Mouse (Mus musculus): Measurements from ENCODE around the gene Fgf18. TPM values are rescaled to one million over a fixed set of nuclear protein-coding genes. Genes with fewer than 3 reads are reported as not detected.
A peak's percentile ranks its signal among the peaks of the same experiment; 100 is the strongest.

Fgf18 gene
- total RNA-seq, 4 experiments from 2014 or later, result 2.2 to 3.9 (median 3.0) TPM

DNA sequence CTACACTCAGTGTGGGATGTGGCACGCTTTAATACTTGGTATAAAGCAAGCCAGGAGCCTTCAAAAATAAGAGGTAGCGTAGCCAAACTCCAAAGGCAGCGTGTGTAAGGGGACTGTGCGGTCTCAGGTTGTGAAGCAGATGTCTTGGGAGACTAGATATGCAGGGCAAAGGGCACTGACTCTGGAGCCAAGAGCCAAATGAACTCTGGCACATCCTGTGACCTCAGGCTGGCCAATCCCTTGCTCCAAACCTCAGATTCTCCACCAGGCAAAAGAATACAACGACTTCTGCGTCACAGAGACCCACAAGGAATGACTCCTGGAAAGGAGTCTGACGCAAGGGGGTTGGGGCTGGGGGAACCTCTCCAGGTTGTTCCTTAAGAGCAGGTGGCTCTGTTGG is 28.1 kb downstream of the Fgf18 start:
- DNase-seq (ENCODE audit: low spot score in 2 of 2), result no peak

DNA sequence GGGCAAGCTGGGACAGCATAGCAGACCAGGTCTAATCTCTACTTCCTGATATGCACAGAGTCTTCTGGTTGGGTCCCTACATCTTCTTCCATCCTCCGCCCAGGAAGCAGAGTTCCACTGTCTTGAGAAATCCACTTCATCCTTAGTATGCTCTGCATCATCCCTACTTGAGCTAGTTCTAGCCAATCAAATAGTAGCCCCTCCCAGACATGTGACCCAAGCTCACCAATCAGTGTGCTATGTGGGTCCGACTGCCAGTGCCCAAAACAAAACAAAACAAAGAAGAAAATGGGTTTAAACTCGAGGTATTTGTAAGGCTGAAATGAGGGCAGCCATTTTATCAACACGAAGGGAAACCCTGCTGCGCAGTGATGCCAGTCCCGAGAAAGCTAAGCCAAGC is 28.7 kb downstream of the Fgf18 start:
- DNase-seq (ENCODE audit: low spot score in 2 of 2), result no peak

DNA sequence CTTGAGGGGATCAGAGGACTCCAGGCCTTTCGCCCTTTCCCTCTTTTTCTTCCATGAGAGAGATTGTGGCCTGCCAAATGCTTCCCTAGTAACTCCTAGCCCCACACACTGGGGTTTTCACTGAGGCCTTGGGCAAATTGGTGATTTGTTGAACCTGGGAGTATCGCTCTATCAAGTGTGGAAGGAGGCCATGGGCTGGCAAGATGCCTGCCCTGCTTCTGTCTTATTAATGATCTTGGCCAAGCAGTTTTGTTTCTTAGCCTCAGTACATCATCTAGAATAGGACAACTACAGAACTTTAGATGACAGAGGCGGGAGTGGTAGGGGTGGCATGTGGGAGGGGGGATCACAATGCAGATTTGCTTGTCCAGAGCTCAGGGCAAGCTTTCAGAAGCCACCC is 31.4 kb downstream of the Fgf18 start:
- DNase-seq (ENCODE audit: low spot score in 2 of 2), result no peak

DNA sequence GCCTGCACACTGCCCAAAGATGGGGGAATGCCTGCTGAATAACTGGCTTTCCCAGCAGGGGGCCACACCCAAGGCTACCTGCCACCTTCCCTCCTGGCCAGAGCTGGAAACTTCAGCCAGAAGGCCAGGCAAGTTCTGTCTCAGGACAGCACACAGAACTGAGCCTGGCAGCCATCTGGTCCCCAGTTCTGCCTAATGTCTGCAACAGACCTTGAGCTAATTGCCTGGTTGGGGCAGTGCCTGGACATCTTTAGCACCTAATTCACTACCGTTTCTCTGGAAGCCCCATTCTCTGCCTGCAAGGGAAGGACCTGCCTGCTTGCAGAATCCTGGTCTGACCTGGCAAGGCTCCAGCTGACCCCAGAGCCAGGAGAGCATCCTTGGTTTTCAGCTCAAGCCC is 34.8 kb downstream of the Fgf18 start:
- no peak for DNase-seq (ENCODE audit: low spot score in 2 of 2)

DNA sequence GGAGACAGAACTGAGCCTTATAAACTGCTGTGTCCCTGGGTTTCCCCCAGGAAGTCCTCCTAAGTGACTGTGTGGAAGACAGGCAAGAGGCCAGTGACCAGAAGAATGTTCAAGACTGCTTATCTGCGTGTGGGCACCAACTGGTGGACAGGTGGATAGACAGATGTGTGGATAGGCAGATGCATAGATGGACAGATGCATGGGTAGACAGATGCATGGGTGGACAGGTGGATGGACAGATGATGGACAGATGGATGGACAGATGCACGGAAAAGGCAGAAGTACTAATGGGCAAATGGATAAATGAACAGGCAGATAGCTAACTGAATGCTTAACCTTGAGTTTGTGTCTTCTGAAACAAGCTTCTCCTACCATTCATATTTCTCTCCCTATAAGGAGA is 37.1 kb downstream of the Fgf18 start:
- no peak for DNase-seq (ENCODE audit: low spot score in 2 of 2)

DNA sequence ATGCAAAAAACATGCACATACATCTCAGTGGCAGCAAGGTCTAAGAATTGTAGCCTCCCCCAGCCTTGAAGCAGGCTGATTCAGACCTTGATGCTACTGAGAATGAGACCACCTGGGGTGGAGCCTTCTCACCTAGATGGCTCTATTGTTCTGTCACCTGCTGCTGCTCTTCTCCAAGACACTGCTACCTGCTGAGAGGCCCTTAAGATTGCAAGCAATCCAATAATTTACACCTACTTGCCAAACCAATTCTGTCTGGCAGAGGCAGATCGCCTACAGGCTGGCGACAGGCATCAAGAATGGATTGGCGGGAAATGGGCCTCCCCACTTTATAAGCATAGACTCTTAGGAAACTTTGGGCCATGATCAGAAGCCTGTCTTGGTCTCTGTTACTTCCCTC is 39.7 kb downstream of the Fgf18 start:
- no peak for DNase-seq (ENCODE audit: low spot score in 2 of 2)

DNA sequence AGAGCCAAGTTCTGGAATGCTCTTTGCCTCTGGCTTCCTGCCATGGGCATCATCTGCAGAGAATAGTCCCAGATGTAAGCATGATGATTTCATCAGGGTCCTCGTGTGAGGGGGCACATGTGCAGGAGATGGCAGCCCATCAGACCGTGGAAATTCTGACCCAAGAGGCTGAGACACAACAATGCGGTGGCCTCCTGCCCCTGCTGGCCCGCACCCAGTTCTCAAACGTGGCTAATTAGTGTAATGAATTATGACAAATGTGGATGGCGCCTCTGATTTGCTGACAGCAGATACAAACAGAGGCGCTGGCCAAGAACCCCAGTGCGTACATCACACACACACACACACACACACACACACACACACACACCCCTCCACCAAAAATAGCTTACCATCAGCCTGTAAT is 42.3 kb downstream of the Fgf18 start:
- no peak for DNase-seq (ENCODE audit: low spot score in 2 of 2)

DNA sequence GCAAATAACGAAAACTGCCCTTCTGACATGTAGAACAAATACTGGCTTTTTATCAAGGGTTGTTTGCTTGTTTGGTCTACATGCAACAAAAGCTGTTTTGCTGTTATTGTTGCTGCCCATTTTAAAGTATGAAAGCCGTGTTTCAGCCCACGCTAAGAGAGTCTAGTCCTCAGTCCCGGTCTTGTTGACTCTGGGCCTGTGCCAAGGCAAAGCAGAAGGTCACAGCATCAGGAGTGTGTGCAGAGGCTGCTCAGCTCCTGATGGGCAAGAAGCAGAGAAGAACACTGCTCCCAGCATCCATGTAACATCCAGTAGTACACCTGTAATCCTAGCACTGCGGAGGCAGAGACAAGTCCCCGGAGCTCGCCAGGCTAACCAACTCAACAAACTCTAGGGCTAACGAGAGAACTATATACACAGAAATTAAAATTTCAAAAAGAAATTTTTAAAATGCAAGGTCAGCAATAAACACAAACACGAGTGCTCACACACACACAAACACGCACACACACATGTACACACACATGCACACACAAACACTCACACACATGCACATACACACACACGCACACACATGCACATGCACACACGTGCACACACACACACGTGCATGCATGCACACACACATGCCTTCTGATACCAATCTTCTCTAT is 43.8 kb downstream of the Fgf18 start:
- no peak for DNase-seq (ENCODE audit: low spot score in 2 of 2)

DNA sequence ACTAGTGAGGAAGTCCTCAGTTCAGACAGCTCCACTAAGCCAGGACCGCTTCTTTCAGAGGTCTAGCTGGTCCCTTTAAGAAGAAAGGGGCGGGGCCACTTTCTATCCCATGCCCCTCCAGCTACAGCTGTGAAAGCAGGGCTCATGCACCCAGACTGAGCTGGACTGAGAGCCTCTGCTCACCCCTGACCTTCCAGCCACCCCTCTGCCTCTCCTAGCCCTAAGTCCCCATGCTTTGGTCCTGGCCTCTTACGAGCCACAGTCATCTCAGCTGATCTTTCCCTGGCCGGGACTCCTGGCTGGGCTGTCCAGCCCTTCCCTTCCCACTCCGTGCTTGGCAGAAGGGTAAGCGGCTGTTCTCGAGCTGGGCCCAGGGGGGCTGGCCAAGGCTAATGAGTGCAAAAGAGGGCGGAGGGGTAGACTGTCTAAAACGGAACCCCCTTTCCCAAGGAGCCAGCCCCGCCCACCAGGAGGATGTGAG is 47.1 kb downstream of the Fgf18 start:
- DNase-seq (ENCODE audit: low spot score in 2 of 2), result no peak

DNA sequence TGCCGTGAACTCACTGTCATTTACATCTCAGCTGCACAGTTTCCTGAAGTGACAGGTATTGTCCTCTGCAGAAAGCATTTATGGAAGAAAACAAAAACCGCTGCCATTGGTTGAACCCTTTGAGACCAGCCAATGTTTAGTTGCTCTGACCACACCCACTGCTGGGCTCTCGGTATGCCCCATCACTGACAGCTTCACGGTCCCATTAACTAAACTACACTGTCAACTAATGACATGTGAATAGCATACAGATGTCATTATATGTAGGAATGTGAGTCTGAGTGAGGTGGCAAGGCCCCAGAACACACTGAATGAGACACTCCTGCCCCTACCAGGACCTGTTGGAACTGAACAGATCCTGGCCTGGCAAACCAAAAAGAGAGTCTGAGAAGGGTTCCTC is 47.8 kb downstream of the Fgf18 start:
- DNase-seq (ENCODE audit: low spot score in 2 of 2), result no peak

DNA sequence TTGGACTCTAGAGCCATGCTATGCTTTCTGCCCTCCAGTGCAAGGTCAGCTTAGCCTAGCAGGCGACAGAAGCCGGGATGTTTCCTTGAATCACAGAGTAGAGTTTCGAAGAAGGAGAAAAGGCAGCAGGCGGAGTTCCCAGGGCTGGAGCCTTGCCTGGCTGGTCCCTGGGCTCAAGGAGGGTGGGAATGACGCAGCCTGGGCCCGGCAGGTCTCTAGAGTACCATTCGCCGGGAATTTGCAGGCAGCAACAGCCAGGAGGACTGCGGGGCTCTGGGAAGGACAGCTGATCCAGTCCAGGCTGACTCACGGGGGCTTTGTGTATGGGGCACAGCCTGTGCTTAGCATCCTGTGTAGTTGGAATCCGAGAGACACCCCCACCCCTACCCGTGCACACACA is 48.8 kb downstream of the Fgf18 start:
- no peak for DNase-seq (ENCODE audit: low spot score in 2 of 2)

DNA sequence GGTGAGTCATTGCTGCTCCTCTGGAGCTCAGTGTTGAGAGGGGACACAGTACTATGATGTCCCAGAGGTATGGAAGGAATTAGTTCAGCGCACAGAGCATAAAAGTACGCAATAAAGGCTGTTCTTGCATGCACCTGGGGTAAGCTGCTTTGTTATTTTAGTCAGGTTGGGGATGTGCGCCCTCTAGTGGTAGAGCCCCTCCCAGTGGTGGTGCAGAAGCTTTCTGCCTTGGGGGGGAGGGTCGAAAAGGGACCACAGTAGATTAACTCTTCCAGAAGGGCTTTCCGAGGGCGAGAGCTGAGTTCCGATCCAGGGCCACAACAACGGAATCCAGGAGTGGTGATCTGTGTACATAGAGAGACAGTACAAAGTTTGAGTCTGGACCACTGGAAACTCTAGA is 49.3 kb downstream of the Fgf18 start:
- DNase-seq (ENCODE audit: low spot score in 2 of 2), result no peak

DNA sequence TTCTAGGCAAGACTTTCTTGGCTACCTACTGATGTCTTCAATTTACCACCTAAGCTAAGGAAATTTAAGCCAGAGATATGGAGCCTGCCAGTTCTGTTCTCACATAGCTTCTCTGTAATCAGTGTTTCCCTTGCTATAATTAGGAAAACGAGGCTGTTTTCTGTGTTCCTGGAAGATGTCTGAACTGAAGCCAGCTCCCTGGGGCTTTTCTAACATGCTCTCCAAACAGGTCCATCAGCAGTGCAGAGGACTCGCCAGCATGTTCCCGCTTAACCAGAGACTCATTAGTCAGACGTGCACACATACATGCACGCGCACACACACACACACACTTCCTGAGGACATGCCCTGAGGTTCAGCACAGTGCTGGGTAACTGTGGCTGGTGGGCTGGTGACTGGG is 57.3 kb downstream of the Fgf18 start:
- DNase-seq (ENCODE audit: low spot score in 2 of 2), result no peak

DNA sequence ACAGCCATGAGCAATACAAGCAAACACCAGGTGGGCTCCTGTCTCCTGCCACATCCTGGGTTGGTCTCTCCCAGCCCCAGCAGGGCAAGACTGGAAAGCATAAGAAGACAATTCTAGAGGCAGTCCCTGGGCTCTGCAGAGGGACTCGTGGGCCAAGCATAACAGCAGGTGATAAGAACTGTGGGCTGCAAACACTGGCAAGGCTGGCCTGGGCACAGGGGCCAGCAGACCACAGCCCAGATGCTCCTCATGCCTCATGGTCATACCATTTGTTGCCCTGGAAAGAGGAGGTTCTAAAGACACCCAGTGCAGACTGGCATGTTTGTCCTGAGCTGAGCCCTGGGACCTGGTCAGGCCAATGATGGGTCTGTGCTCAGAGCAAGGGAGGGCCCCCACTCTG is 59.0 kb downstream of the Fgf18 start:
- DNase-seq (ENCODE audit: low spot score in 2 of 2), result no peak

DNA sequence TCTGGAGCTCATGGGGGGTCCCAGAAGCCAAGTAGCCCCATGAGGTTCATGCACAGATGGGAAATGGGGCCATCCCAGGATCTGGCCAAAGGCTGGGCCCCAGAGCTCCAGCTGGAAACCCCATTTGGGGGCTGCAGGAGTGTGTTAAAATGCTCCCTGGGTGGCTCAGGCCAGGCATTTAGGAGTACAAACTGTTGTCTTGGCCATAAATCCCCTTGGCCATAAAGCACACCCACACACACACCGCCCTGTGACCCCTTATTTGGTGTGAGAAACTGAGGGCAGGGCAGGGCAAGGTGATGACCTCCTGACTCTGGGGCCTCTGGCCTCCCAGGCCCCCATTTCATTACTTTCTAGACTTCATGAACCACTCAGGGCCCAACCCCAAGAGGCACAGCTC is 61.2 kb downstream of the Fgf18 start:
- DNase-seq (ENCODE audit: low spot score in 2 of 2), result no peak

DNA sequence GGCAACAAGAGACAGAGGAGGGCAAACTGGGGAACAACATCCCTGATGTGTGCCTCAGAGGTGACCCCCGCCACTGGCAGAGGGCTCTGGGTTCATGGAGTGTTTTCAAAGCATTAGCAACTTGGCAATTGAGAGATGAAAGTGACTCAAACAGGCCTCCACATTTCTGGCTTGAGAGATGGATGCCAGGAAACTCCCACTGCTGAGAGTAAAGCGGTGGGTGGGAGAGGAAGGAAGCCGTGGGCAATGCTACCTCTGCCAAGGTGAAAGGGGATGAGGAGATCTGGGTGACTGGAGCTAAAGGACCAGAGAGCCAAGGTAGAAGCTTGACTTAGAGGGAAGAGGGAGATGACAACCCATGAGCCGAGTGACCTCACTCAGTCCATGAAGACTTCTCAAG is 61.7 kb downstream of the Fgf18 start:
- no peak for DNase-seq (ENCODE audit: low spot score in 2 of 2)

DNA sequence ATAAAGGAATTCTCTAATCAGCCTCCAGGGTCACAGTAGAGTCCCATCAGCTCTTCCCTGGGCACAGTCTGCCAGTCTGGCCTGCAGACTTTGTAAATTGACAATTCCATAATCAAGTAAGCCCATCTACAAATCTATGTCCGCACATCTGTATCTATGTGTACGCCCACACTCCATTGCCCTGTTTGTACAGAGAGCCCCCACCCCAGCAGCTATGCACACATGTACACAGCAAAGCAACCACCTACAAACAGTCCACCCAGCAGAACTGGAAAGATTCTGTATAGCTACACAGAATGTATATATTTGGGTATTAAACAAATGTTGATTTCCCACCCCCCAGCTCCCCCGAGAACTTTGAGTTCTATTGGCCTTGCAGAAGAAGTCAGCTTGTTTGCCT is 62.1 kb downstream of the Fgf18 start:
- no peak for DNase-seq (ENCODE audit: low spot score in 2 of 2)

DNA sequence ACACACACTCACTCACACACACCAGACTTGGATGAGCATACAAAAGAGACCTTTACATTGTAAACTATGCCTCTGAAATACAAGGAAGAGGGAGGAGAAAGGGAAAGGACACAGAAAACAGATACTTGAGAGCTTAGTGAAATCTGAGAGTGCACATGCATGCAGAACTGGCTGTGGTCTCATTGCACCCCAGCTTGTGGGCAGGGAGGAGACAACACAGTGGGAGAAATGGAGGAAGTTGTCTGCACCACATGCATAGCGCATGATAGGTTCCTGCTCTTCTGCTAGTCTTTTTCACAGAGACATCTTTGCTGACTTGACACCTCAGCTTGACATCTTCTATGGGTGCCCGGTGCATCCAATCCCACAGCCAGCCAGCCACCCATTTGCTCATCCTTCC is 63.2 kb downstream of the Fgf18 start:
- DNase-seq (ENCODE audit: low spot score in 2 of 2), result no peak

DNA sequence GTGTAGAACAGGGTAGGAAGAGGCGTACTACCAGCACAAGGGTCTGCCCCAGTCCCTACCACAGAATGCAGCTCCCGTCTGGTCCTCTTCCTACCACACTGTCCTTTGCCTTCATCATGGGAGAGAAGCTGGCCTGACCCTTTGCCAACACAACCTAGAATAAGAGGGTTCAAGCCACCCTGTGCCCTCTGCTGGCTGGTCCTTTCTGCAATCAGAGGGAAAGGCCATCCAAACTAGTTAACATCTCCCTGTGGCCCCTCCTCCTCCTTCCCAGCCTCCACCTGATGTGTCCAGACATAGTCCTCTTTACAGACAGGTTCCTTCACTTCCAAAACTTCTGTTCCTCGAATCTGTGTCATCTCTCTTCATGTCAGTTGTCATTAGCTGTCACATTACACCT is 66.0 kb downstream of the Fgf18 start:
- DNase-seq (ENCODE audit: low spot score in 2 of 2), result no peak

DNA sequence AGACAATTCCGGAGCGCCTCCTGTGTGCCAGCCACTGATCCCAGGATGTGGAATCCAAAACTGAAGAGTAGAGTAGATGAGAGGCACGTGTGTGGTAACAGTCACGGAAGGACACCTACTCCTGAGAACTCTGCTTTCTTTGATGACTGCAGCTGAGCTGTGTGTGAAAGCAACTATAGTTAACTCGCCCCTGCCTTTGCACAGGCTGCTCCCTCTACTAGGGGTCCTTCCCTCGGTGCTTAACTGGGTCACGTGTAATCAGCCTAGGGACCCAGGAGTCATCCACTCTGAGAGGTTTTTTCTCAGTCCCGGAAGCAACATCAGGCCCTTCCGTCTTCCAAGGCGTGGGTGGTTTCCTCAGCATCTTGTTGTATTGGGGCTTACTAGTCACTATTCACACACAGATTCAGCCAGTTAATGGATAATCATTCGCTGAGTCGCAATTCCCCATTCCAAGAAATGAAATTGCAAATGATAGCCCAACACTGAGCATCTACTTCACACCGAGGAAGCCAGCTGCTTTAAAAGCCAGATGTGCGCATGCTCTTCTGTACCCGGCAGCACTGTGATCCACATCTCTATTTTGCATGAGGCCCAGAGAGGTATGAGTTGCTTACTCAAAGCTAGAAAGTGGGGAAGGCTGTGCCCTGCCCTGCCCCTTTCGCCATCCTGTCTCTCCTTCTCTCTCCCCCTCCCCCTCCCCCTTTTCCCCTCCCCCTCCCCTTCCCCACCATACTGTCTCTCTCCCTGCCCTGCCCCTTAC is 67.0 kb downstream of the Fgf18 start:
- peak in 1 of 2 experiments; percentile 17 for DNase-seq (ENCODE audit: low spot score in 2 of 2)

DNA sequence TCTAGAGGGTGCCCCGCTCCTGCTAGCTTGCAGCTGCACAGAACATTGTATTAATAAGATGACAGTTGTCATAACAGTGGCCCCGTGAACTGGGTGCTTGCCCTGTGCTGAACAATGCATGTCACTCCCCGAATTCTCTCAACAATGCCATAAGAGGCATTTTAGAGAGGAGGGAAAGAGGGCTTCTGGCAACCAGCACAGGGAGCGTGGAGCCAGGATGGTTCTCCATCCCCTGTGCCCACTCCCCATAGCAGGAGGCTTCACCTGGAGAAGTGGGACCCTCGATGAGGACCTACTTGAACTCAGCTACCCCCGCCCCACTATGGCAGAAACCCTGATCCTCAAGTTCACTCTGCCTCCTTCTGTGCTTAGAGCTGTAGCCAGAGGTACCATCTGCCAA is 67.8 kb downstream of the Fgf18 start:
- DNase-seq (ENCODE audit: low spot score in 2 of 2), result no peak

DNA sequence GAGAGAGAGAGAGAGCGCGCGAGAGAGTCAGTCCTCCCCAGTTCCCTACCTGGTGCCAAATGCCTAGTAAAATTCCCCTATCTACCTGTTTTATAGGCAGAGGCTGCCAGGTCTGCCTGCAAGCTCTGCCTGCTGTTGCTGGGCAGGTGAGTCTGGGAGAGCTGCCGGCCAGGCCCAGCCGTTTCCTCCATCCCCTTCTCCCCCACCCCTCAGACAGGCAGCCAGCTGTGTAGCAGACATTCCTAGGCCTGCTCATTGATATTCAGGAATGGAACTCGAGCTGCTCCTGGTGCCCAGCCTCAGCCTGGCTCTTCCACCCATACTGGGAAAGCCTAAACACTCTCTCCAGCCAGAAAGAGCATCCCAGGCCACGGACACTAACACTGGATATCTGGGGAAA is 69.2 kb downstream of the Fgf18 start:
- DNase-seq (ENCODE audit: low spot score in 2 of 2), result no peak

DNA sequence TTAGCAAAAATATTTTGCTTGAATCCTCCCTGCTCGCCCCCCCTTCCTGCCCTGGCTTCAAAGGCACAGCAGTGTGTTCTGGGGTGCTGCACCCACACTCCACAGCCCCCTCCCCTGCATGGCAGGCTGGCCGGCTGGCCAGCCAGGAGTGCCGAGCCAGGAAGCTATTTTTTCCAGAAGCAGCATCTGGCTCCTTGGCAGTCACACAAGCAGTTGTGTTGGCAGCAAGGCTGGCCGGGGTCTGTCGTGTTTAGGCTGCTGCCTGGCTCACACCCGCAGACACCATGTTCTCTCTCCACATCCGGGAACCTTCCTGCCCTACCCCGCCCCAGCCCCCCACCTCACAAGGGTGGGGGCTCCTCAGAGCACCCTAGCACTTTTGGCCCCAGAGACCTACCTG is 71.9 kb downstream of the Fgf18 start:
- DNase-seq (ENCODE audit: low spot score in 2 of 2), result peak in 1 of 2 experiments; percentile 54
